Mouse (Mus musculus): ENCODE data around the gene Gtf2ird1. TPM values are rescaled to one million over a fixed set of nuclear protein-coding genes. Genes with fewer than 3 reads are reported as not detected.

Gene Gtf2ird1
- polyA plus RNA-seq, 1 experiment from 2014 or later: 46.7 TPM

- H3K27ac ChIP-seq: no peak overlapping the region
- ATAC-seq (replicated peaks; ENCODE audit: low FRiP score, low read depth) (no peak), DNase-seq (ENCODE audit: low spot score) (no peak)
- no peak for TF ChIP-seq CTCF (IDR thresholded peaks at IDR 0.05; ENCODE audit: low read depth)
- H3K36me3 ChIP-seq (ENCODE audit: insufficient read depth, low read length): no peaks in the 10 kb centered on the region
- no peaks in the 10 kb centered on the region; the same call in 1 of the 2 replicates for H3K4me1 ChIP-seq (replicated peaks; ENCODE audit: insufficient read depth, low read length)
- no peak overlapping the region for H3K9ac ChIP-seq (ENCODE audit: low read depth, low read length)
- no peak overlapping the region for H3K4me3 ChIP-seq (replicated peaks; ENCODE audit: low read depth, low read length)
- 87% methylated on average over 7 of the region's 7 CpGs for WGBS
- no peaks in the 10 kb centered on the region for H3K9me3 ChIP-seq (replicated peaks; ENCODE audit: low read length)
- no peaks in the 10 kb centered on the region for H3K27me3 ChIP-seq (ENCODE audit: insufficient read depth, low read length)
- no peak overlapping the region for H3K4me2 ChIP-seq (ENCODE audit: low read length)
These were observed 13.1 kb upstream of the Gtf2ird1 start for GRCm38 (mm10) chr5:134469559-134470150.

GRCm38 (mm10) chr5:134468158-134468765 is 11.7 kb upstream of the Gtf2ird1 start:
- Histone ChIP-seq H3K4me1 (replicated peaks; ENCODE audit: insufficient read depth, low read length) (no peaks in the 10 kb centered on the region; the same call in 1 of the 2 replicates), H3K9me3 (replicated peaks; ENCODE audit: low read length) (no peaks in the 10 kb centered on the region), H3K9ac (ENCODE audit: low read depth, low read length) (no peak overlapping the region), H3K27me3 (ENCODE audit: insufficient read depth, low read length) (no peaks in the 10 kb centered on the region), H3K27ac (no peak overlapping the region), H3K4me3 (replicated peaks; ENCODE audit: low read depth, low read length) (no peak overlapping the region), H3K4me2 (ENCODE audit: low read length) (no peak overlapping the region), H3K36me3 (ENCODE audit: insufficient read depth, low read length) (no peaks in the 10 kb centered on the region)
- ATAC-seq (replicated peaks; ENCODE audit: low FRiP score, low read depth) (no peak), DNase-seq (ENCODE audit: low spot score) (no peak)
- WGBS: 69% methylated on average over 10 of the region's 10 CpGs
- TF ChIP-seq CTCF (IDR thresholded peaks at IDR 0.05; ENCODE audit: low read depth): no peak

- Histone ChIP-seq H3K9me3 (replicated peaks; ENCODE audit: low read length) (no peaks in the 10 kb centered on the region), H3K27me3 (ENCODE audit: insufficient read depth, low read length) (no peaks in the 10 kb centered on the region), H3K9ac (ENCODE audit: low read depth, low read length) (no peak overlapping the region), H3K27ac (no peak overlapping the region), H3K4me3 (replicated peaks; ENCODE audit: low read depth, low read length) (no peak overlapping the region), H3K4me1 (replicated peaks; ENCODE audit: insufficient read depth, low read length) (no peaks in the 10 kb centered on the region; the same call in 1 of the 2 replicates), H3K4me2 (ENCODE audit: low read length) (no peak overlapping the region), H3K36me3 (ENCODE audit: insufficient read depth, low read length) (no peaks in the 10 kb centered on the region)
- no peak for DNase-seq (ENCODE audit: low spot score)
- no peak for TF ChIP-seq CTCF (IDR thresholded peaks at IDR 0.05; ENCODE audit: low read depth)
- WGBS: 67% methylated on average over 8 of the region's 8 CpGs
- ATAC-seq (replicated peaks; ENCODE audit: low FRiP score, low read depth): no peak
These were observed 10.6 kb upstream of the Gtf2ird1 start for GRCm38 (mm10) chr5:134467030-134467549.

- no peak overlapping the region for H3K9ac ChIP-seq (ENCODE audit: low read depth, low read length)
- no peaks in the 10 kb centered on the region for H3K36me3 ChIP-seq (ENCODE audit: insufficient read depth, low read length)
- H3K27me3 ChIP-seq (ENCODE audit: insufficient read depth, low read length): no peaks in the 10 kb centered on the region
- no peak overlapping the region for H3K4me2 ChIP-seq (ENCODE audit: low read length)
- H3K4me3 ChIP-seq (replicated peaks; ENCODE audit: low read depth, low read length): no peak overlapping the region
- no peak for DNase-seq (ENCODE audit: low spot score)
- WGBS: 23% methylated on average over 21 of the region's 21 CpGs
- no peaks in the 10 kb centered on the region; the same call in 1 of the 2 replicates for H3K4me1 ChIP-seq (replicated peaks; ENCODE audit: insufficient read depth, low read length)
- TF ChIP-seq CTCF (IDR thresholded peaks at IDR 0.05; ENCODE audit: low read depth): no peak
- H3K27ac ChIP-seq: no peak overlapping the region
- H3K9me3 ChIP-seq (replicated peaks; ENCODE audit: low read length): no peaks in the 10 kb centered on the region
- no peak for ATAC-seq (replicated peaks; ENCODE audit: low FRiP score, low read depth)
These were observed 9.9 kb upstream of the Gtf2ird1 start for GRCm38 (mm10) chr5:134466296-134467029.

GRCm38 (mm10) chr5:134465197-134465596 is 8.7 kb upstream of the Gtf2ird1 start:
- ATAC-seq (replicated peaks; ENCODE audit: low FRiP score, low read depth): no peak
- no peaks in the 10 kb centered on the region for H3K27me3 ChIP-seq (ENCODE audit: insufficient read depth, low read length)
- no peak overlapping the region for H3K27ac ChIP-seq
- no peak overlapping the region for H3K4me2 ChIP-seq (ENCODE audit: low read length)
- DNase-seq (ENCODE audit: low spot score): no peak
- WGBS: 85% methylated on average over 1 of the region's 1 CpGs
- no peak overlapping the region for H3K4me3 ChIP-seq (replicated peaks; ENCODE audit: low read depth, low read length)
- no peaks in the 10 kb centered on the region; the same call in 1 of the 2 replicates for H3K4me1 ChIP-seq (replicated peaks; ENCODE audit: insufficient read depth, low read length)
- H3K9me3 ChIP-seq (replicated peaks; ENCODE audit: low read length): no peaks in the 10 kb centered on the region
- no peak for TF ChIP-seq CTCF (IDR thresholded peaks at IDR 0.05; ENCODE audit: low read depth)
- H3K9ac ChIP-seq (ENCODE audit: low read depth, low read length): no peak overlapping the region
- no peaks in the 10 kb centered on the region for H3K36me3 ChIP-seq (ENCODE audit: insufficient read depth, low read length)

GRCm38 (mm10) chr5:134464225-134464624 is 7.7 kb upstream of the Gtf2ird1 start:
- H3K9ac ChIP-seq (ENCODE audit: low read depth, low read length): no peak overlapping the region
- H3K4me2 ChIP-seq (ENCODE audit: low read length): no peak overlapping the region
- WGBS: 85% methylated on average over 5 of the region's 5 CpGs
- no peak for ATAC-seq (replicated peaks; ENCODE audit: low FRiP score, low read depth)
- H3K27ac ChIP-seq: no peak overlapping the region
- no peaks in the 10 kb centered on the region for H3K9me3 ChIP-seq (replicated peaks; ENCODE audit: low read length)
- no peak for TF ChIP-seq CTCF (IDR thresholded peaks at IDR 0.05; ENCODE audit: low read depth)
- no peaks in the 10 kb centered on the region for H3K27me3 ChIP-seq (ENCODE audit: insufficient read depth, low read length)
- no peak overlapping the region for H3K4me3 ChIP-seq (replicated peaks; ENCODE audit: low read depth, low read length)
- H3K36me3 ChIP-seq (ENCODE audit: insufficient read depth, low read length): no peaks in the 10 kb centered on the region
- DNase-seq (ENCODE audit: low spot score): no peak
- no peaks in the 10 kb centered on the region; the same call in 1 of the 2 replicates for H3K4me1 ChIP-seq (replicated peaks; ENCODE audit: insufficient read depth, low read length)

All from kidney, postnatal 0 days (tissue).